10 mouse cellular contexts compared by ENCODE assay signal in genomic region chr12:39326157-39326556, GRCm38 (mm10).
A peak's percentile ranks its signal among the peaks of the same experiment; 100 is the strongest.
DNase-seq lines count a peak whose midpoint lies in the region.
"Had no signal": no experiment of that assay in that cellular context is flagged by ENCODE, and none has a peak within 500 bp of the region (broad histone marks: within the 10 kb centered on the region; RNA-seq: fewer than 3 reads in every experiment).

No protein-coding gene starts in this region.

- peak; percentile 25 to 50 for DNase-seq in kidney, adult 8-10 months
- no peak for DNase-seq in kidney, postnatal 14 days
- DNase-seq in cerebellum, adult 18-20 months, result peak; percentile 93 to 96
- peak; percentile 94 to 95 for DNase-seq in cerebellum, postnatal 25 days
- peak; percentile 50 to 60 for DNase-seq in layer of hippocampus, postnatal 10 days (ENCODE audit: low spot score in 2 of 2)
- DNase-seq in heart, postnatal 4 days, result no peak
- no peak for DNase-seq in right cerebral cortex, postnatal 25 days
- DNase-seq: adrenal gland, postnatal 10 days; liver, postnatal 0 days; right cerebral cortex, postnatal 4 days had no signal

Comparison
In these comparisons a context has a peak if more than half of its experiments do, and no peak if none do; other contexts are left out.
1. DNase-seq: peak in kidney, adult 8-10 months (2 of 2), cerebellum, adult 18-20 months (2 of 2), cerebellum, postnatal 25 days (2 of 2) and layer of hippocampus, postnatal 10 days (2 of 2); none in kidney, postnatal 14 days (single experiment), heart, postnatal 4 days (single experiment) and right cerebral cortex, postnatal 25 days (single experiment).